Mouse (Mus musculus) ES-E14 (cell line): Measurements from ENCODE around the gene Hamp2. TPM values are rescaled to one million over a fixed set of nuclear protein-coding genes. Genes with fewer than 3 reads are reported as not detected.
A peak's percentile ranks its signal among the peaks of the same experiment; 100 is the strongest.

Source experiments
- DNase-seq: peaks from one replicate; pipeline ENCODE4 v3.0.0-alpha.2; 2013; ENCODE audit warnings: low read depth, low spot score
- H3K27ac ChIP-seq: 2 replicates; pipeline ENCODE4 v1.5.1; 2012; ENCODE audit warnings: low read depth, mild to moderate bottlenecking, low read length, moderate library complexity, mixed read lengths; ENCODE audit not compliant: poor library complexity, insufficient read depth, severe bottlenecking
- H3K36me3 ChIP-seq: 2 replicates; pipeline ENCODE4 v1.6.1; 2012; ENCODE audit warnings: mild to moderate bottlenecking, low read length, moderate library complexity, mixed read lengths; ENCODE audit not compliant: control insufficient read depth, poor library complexity, insufficient read depth, severe bottlenecking
- H3K4me1 ChIP-seq, 2 experiments: fragments of 150-350 bp in 1 of 2; sonication (generic) in 1 of 2; 2 replicates each; pipeline ENCODE4 v1.6.1; 2012; ENCODE audit warnings: low read length in 2 of 2, mild to moderate bottlenecking in 1 of 2, mixed read lengths in 1 of 2; ENCODE audit not compliant: control insufficient read depth in 2 of 2, insufficient read depth in 2 of 2, poor library complexity in 1 of 2
- H3K4me3 ChIP-seq, 2 experiments: fragments of 150-350 bp in 1 of 2; sonication (generic) in 1 of 2; 2 replicates each; pipeline ENCODE4 v1.5.1; 2012; ENCODE audit warnings: low read length in 2 of 2, low read depth in 1 of 2, mild to moderate bottlenecking in 1 of 2, mixed read lengths in 1 of 2; ENCODE audit not compliant: insufficient read depth in 1 of 2, poor library complexity in 1 of 2, severe bottlenecking in 1 of 2
- H3K9ac ChIP-seq: 2 replicates; pipeline ENCODE4 v1.6.1; 2012; ENCODE audit warnings: low read depth, mild to moderate bottlenecking, low read length, mixed read lengths; ENCODE audit not compliant: poor library complexity, insufficient read depth, severe bottlenecking
- H3K9me3 ChIP-seq: fragments of 150-350 bp; sonication (generic); 2 replicates; pipeline ENCODE4 v1.6.1; 2012; ENCODE audit warnings: low read depth, mild to moderate bottlenecking, low read length; ENCODE audit not compliant: control insufficient read depth, insufficient read depth
- CHD2 ChIP-seq: IDR thresholded peaks from 2 replicates; pipeline ENCODE4 v1.6.1; 2014; ENCODE audit warnings: mild to moderate bottlenecking, low read depth, low read length, inconsistent platforms
- HCFC1 ChIP-seq: IDR thresholded peaks from 2 replicates; pipeline ENCODE4 v1.6.1; 2012; ENCODE audit warnings: low read length, inconsistent platforms, borderline replicate concordance; ENCODE audit not compliant: insufficient read depth
- MAFK ChIP-seq: IDR thresholded peaks from 2 replicates; pipeline ENCODE4 v1.6.1; 2014; ENCODE audit warnings: mild to moderate bottlenecking, low read depth, low read length, inconsistent platforms; ENCODE audit not compliant: insufficient read depth
- ZC3H11A ChIP-seq: IDR thresholded peaks from 2 replicates; pipeline ENCODE4 v1.6.1; 2012; ENCODE audit warnings: low read depth, mild to moderate bottlenecking, inconsistent platforms, low read length, borderline replicate concordance
- ZNF384 ChIP-seq: IDR thresholded peaks from 2 replicates; pipeline ENCODE4 v1.6.1; 2012; ENCODE audit warnings: low read depth, low read length, inconsistent platforms
- in situ Hi-C, 2 experiments: fragments of 600-800 bp; cut with MboI; formaldehyde crosslinking; loops; one replicate each; pipeline ENCODE4 v1.15.1; 2025; ENCODE audit warnings: low sequenced_read_pairs in 2 of 2, inconsistent platforms in 1 of 2; ENCODE audit not compliant: unreplicated experiment in 2 of 2
- total RNA-seq: library from RNA; depleted of rRNA; stranded (reverse); fragments of 300-350 nt; gene quantifications from 2 replicates; pipeline ENCODE4 v1.2.3, GENCODE M21; 2012

The Hamp2 gene
- total RNA-seq, 1 experiment = not detected

DNA sequence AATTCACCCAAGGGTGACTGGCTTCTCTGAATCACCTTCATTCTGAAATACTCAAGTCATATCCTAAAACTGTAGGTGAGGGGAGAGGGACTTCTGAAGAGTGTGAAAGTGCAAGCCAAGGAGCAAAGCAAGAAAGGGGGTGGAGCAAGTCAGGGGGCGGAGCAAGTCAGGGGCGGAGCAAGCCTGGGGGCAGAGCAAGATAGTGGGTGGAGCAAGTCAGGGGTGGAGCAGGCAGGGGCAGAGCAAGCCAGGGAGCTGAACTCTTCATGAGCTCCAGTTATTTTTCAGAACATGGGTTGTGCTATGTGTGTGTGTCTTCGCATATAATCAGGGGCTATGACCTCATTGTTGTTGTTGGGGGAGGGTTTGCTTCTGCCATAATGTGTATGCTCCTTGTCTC lies 4.3 kb downstream of the Hamp2 start:
- no peak overlapping the region for H3K9ac ChIP-seq
- in situ Hi-C loops = no loop called here
- no peaks in the 10 kb centered on the region for H3K36me3 ChIP-seq
- no peaks in the 10 kb centered on the region for H3K9me3 ChIP-seq
- no peak overlapping the region for H3K4me3 ChIP-seq
- peak; percentile 36 for DNase-seq
- TF ChIP-seq ZNF384 = no peak
- TF ChIP-seq ZC3H11A = no peak
- no peak for TF ChIP-seq CHD2
- TF ChIP-seq HCFC1 = no peak
- TF ChIP-seq MAFK = no peak
- peaks cover 5 to 14% of the 10 kb centered on the region in 2 experiments; a peak in 3 of 4 replicates for H3K4me1 ChIP-seq
- H3K27ac ChIP-seq = no peak overlapping the region

DNA sequence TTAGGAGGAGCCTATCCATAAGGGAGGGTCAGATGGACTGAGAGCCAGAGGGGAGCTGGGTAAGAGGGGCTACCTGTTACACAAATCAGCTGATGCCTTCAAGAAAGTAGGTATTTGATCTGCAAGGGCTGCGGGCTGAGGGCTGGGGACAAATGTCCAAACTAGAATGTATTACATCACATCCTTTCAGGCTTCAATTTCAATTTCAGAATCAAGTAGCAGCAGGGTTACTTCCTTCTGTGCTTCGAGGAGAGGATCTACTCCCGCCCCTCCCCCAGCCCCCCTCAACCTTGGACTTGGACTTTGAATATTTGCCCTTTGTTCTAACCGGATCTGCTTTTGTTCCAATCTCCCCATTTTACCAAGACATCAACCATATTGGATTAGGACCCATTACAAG lies 7.3 kb downstream of the Hamp2 start:
- in situ Hi-C loops = no loop called here
- no peak overlapping the region for H3K4me3 ChIP-seq
- H3K36me3 ChIP-seq = no peaks in the 10 kb centered on the region
- no peak for DNase-seq
- H3K9ac ChIP-seq = no peak overlapping the region
- peaks cover 5 to 15% of the 10 kb centered on the region in 2 experiments; a peak in 3 of 4 replicates for H3K4me1 ChIP-seq
- TF ChIP-seq CHD2 (no peak), HCFC1 (no peak), ZC3H11A (no peak), MAFK (no peak), ZNF384 (no peak)
- H3K27ac ChIP-seq = no peak overlapping the region
- no peaks in the 10 kb centered on the region for H3K9me3 ChIP-seq

DNA sequence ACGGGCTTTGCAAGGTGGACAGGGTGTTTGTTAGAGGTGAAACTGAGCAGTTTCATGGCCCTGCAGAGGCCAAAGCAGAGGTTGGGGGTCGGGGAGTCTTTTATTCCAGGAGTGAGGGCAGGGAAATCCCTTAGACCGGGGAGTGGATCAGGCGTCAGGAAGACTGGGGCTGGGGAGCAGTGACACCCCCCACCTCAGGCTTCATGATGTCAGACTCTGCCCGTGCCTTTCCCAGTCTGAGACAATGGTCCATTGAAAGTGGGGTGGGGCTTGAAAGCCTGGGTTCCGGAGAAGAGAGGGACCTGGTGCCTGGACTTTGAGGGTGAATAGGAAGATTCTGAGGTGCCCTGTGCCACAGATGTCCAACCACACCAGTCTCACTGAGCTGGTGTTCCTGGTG lies 7.8 kb downstream of the Hamp2 start:
- no peak overlapping the region for H3K27ac ChIP-seq
- H3K36me3 ChIP-seq = no peaks in the 10 kb centered on the region
- H3K4me3 ChIP-seq = no peak overlapping the region
- in situ Hi-C loops = no loop called here
- H3K9ac ChIP-seq = no peak overlapping the region
- no peaks in the 10 kb centered on the region for H3K9me3 ChIP-seq
- no peak for DNase-seq
- H3K4me1 ChIP-seq = peaks cover 5 to 15% of the 10 kb centered on the region in 2 experiments; a peak in 3 of 4 replicates
- TF ChIP-seq MAFK (no peak), ZC3H11A (no peak), CHD2 (no peak), ZNF384 (no peak), HCFC1 (no peak)

DNA sequence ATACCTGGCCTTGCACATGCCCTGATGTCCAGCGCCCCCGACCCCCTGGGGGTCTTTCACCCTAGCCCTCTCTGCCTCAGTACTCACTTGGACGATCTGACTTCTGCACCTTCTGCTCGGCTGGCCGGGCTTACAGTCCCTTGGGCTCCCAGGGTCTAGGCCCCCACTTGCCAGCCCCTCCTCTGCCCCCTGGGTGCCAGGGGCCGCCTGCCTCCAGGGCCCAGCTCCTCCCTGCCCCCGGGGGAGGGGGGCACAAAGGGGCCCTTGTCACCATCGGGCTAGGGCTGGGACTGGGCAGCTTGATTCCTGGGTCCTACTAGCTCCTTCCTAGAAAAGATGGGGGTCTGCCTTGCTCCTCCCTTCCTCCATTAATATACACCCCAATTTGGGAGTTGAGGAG lies 9.7 kb downstream of the Hamp2 start, which contains the start of gene Mag:
Mag (minus strand) TSS at position 142 of the 400 bp plus-strand sequence.
- DNase-seq = no peak
- Histone ChIP-seq H3K9me3 (no peaks in the 10 kb centered on the region), H3K27ac (no peak within 1 kb of the TSS), H3K4me3 (no peak within 1 kb of the TSS), H3K9ac (no peak within 1 kb of the TSS), H3K4me1 (peaks cover 5 to 15% of the 10 kb centered on the region in 2 experiments; a peak in 3 of 4 replicates), H3K36me3 (no peaks in the 10 kb centered on the region)
- in situ Hi-C loops = no loop called here
- no peak for TF ChIP-seq ZNF384
- no peak for TF ChIP-seq HCFC1
- no peak for TF ChIP-seq ZC3H11A
- no peak for TF ChIP-seq MAFK
- TF ChIP-seq CHD2 = no peak

DNA sequence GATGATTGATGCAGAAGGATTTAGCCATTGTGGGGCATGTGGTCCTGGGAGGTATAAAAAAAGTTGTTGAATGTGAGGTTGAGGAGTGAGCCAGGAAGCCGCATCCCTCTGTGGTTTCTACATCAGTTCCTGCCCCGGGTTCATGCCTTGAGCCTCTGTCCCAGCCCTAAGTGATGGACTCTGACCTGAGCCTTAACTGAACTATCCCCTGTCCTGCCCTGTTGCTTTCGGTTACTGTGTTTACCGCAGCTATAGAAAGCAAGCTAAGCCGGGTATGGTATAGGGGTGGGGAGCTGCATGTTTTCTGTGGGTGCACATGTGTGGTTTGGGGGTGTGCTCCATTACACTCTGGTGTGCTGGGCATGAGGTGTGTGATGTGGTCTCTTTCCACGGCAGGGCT lies 14.7 kb downstream of the Hamp2 start:
- TF ChIP-seq MAFK = no peak
- TF ChIP-seq ZNF384 = no peak
- TF ChIP-seq HCFC1 = no peak
- no peak for TF ChIP-seq CHD2
- in situ Hi-C loops = no loop called here
- Histone ChIP-seq H3K27ac (no peak overlapping the region), H3K9me3 (no peaks in the 10 kb centered on the region), H3K4me3 (no peak overlapping the region), H3K4me1 (peaks cover 0 to 1% of the 10 kb centered on the region in 2 experiments; a peak in 1 of 4 replicates), H3K36me3 (no peaks in the 10 kb centered on the region), H3K9ac (no peak overlapping the region)
- no peak for DNase-seq
